Mouse (Mus musculus): Measurements from ENCODE around the gene Chd9. TPM values are rescaled to one million over a fixed set of nuclear protein-coding genes. Genes with fewer than 3 reads are reported as not detected.
A peak's percentile ranks its signal among the peaks of the same experiment; 100 is the strongest.

Chd9 gene
- 224 and 271 TPM in 2 replicates for polyA plus RNA-seq (2012; rRNA removed)

- TF ChIP-seq CTCF (conservative IDR thresholded peaks at IDR 0.05; ENCODE audit: insufficient read depth, insufficient read length, low read depth, low read length) (peak; percentile 91), POLR2A (IDR thresholded peaks at IDR 0.05; ENCODE audit: low read depth, low read length) (no peak)
- peak within 1 kb of the TSS; percentile 77 for H3K4me3 ChIP-seq (ENCODE audit: insufficient read depth, low read depth, low read length)
- H3K4me1 ChIP-seq (ENCODE audit: control insufficient read depth, insufficient read depth, low read length): peaks cover 23% of the 10 kb centered on the region
- H3K27ac ChIP-seq (ENCODE audit: insufficient read depth, low read depth, low read length): peak within 1 kb of the TSS; percentile 58
- no peaks in the 10 kb centered on the region for H3K36me3 ChIP-seq (ENCODE audit: control insufficient read depth, insufficient read depth, low read length)
- no peaks in the 10 kb centered on the region for H3K27me3 ChIP-seq (replicated peaks; ENCODE audit: control insufficient read depth, insufficient read depth, low read length)
- WGBS: 3% methylated on average over 39 of the region's 39 CpGs
- DNase-seq: peak; percentile 96
Observed at GRCm38 (mm10) chr8:90828181-90828986, at the start of gene Chd9. Gene Chd9 (plus strand): TSS chr8:90828352.

GRCm38 (mm10) chr8:90791616-90792015 is 36.5 kb upstream of the Chd9 start:
- TF ChIP-seq POLR2A (IDR thresholded peaks at IDR 0.05; ENCODE audit: low read depth, low read length) (no peak), CTCF (conservative IDR thresholded peaks at IDR 0.05; ENCODE audit: insufficient read depth, insufficient read length, low read depth, low read length) (no peak)
- WGBS: 98% methylated on average over 1 of the region's 1 CpGs
- no peaks in the 10 kb centered on the region for H3K27me3 ChIP-seq (replicated peaks; ENCODE audit: control insufficient read depth, insufficient read depth, low read length)
- no peak for DNase-seq
- H3K4me3 ChIP-seq (ENCODE audit: insufficient read depth, low read depth, low read length): no peak overlapping the region
- H3K27ac ChIP-seq (ENCODE audit: insufficient read depth, low read depth, low read length): no peak overlapping the region
- H3K4me1 ChIP-seq (ENCODE audit: control insufficient read depth, insufficient read depth, low read length): 0 out of 2 replicates have a peak, but pooled peaks cover 4% of the 10 kb centered on the region
- no peaks in the 10 kb centered on the region for H3K36me3 ChIP-seq (ENCODE audit: control insufficient read depth, insufficient read depth, low read length)

GRCm38 (mm10) chr8:90793710-90794109 is 34.4 kb upstream of the Chd9 start:
- H3K4me3 ChIP-seq (ENCODE audit: insufficient read depth, low read depth, low read length): no peak overlapping the region
- TF ChIP-seq POLR2A (IDR thresholded peaks at IDR 0.05; ENCODE audit: low read depth, low read length) (no peak), CTCF (conservative IDR thresholded peaks at IDR 0.05; ENCODE audit: insufficient read depth, insufficient read length, low read depth, low read length) (peak; percentile 89)
- WGBS: 3% methylated on average over 3 of the region's 3 CpGs
- peak; percentile 77 for DNase-seq
- H3K4me1 ChIP-seq (ENCODE audit: control insufficient read depth, insufficient read depth, low read length): 0 out of 2 replicates have a peak, but pooled peaks cover 4% of the 10 kb centered on the region
- H3K36me3 ChIP-seq (ENCODE audit: control insufficient read depth, insufficient read depth, low read length): no peaks in the 10 kb centered on the region
- H3K27me3 ChIP-seq (replicated peaks; ENCODE audit: control insufficient read depth, insufficient read depth, low read length): no peaks in the 10 kb centered on the region
- H3K27ac ChIP-seq (ENCODE audit: insufficient read depth, low read depth, low read length): no peak overlapping the region

GRCm38 (mm10) chr8:90794990-90795861 is 32.9 kb upstream of the Chd9 start:
- peak; percentile 81 for DNase-seq

GRCm38 (mm10) chr8:90799473-90799872 is 28.7 kb upstream of the Chd9 start:
- no peaks in the 10 kb centered on the region for H3K27me3 ChIP-seq (replicated peaks; ENCODE audit: control insufficient read depth, insufficient read depth, low read length)
- no peak for TF ChIP-seq POLR2A (IDR thresholded peaks at IDR 0.05; ENCODE audit: low read depth, low read length)
- no peak for TF ChIP-seq CTCF (conservative IDR thresholded peaks at IDR 0.05; ENCODE audit: insufficient read depth, insufficient read length, low read depth, low read length)
- peak; percentile 23 for DNase-seq
- 0 out of 2 replicates have a peak, but pooled peaks cover 7% of the 10 kb centered on the region for H3K4me1 ChIP-seq (ENCODE audit: control insufficient read depth, insufficient read depth, low read length)
- 0 out of 2 replicates have a peak overlapping the region, but pooled peaks have one; percentile 28 for H3K27ac ChIP-seq (ENCODE audit: insufficient read depth, low read depth, low read length)
- 44% methylated on average over 5 of the region's 5 CpGs for WGBS
- H3K4me3 ChIP-seq (ENCODE audit: insufficient read depth, low read depth, low read length): no peak overlapping the region
- no peaks in the 10 kb centered on the region for H3K36me3 ChIP-seq (ENCODE audit: control insufficient read depth, insufficient read depth, low read length)

More at GRCm38 (mm10) chr8:90794990-90795861, 32.9 kb upstream of the Chd9 start:
- peak overlapping the region; percentile 45; the same call in 1 of the 2 replicates for H3K4me3 ChIP-seq (ENCODE audit: insufficient read depth, low read depth, low read length)
- H3K4me1 ChIP-seq (ENCODE audit: control insufficient read depth, insufficient read depth, low read length): 0 out of 2 replicates have a peak, but pooled peaks cover 7% of the 10 kb centered on the region
- no peak overlapping the region; the same call in 1 of the 2 replicates for H3K27ac ChIP-seq (ENCODE audit: insufficient read depth, low read depth, low read length)
- 9% methylated on average over 12 of the region's 12 CpGs for WGBS
- TF ChIP-seq CTCF (conservative IDR thresholded peaks at IDR 0.05; ENCODE audit: insufficient read depth, insufficient read length, low read depth, low read length): peak; percentile 55
- TF ChIP-seq POLR2A (IDR thresholded peaks at IDR 0.05; ENCODE audit: low read depth, low read length): no peak
- H3K36me3 ChIP-seq (ENCODE audit: control insufficient read depth, insufficient read depth, low read length): no peaks in the 10 kb centered on the region
- no peaks in the 10 kb centered on the region for H3K27me3 ChIP-seq (replicated peaks; ENCODE audit: control insufficient read depth, insufficient read depth, low read length)

GRCm38 (mm10) chr8:90813602-90814320 is 14.4 kb upstream of the Chd9 start:
- WGBS: 89% methylated on average over 10 of the region's 10 CpGs
- Histone ChIP-seq H3K27ac (ENCODE audit: insufficient read depth, low read depth, low read length) (no peak overlapping the region), H3K36me3 (ENCODE audit: control insufficient read depth, insufficient read depth, low read length) (no peaks in the 10 kb centered on the region), H3K4me3 (ENCODE audit: insufficient read depth, low read depth, low read length) (no peak overlapping the region), H3K4me1 (ENCODE audit: control insufficient read depth, insufficient read depth, low read length) (no peaks in the 10 kb centered on the region), H3K27me3 (replicated peaks; ENCODE audit: control insufficient read depth, insufficient read depth, low read length) (no peaks in the 10 kb centered on the region)
- no peak for DNase-seq
- TF ChIP-seq CTCF (conservative IDR thresholded peaks at IDR 0.05; ENCODE audit: insufficient read depth, insufficient read length, low read depth, low read length): no peak
